Mouse (Mus musculus) monocyte, adult 2 months (primary cell): ENCODE measurements around the gene Tmc5.
A peak's percentile ranks its signal among the peaks of the same experiment; 100 is the strongest.

Source experiments
- DNase-seq, 2 experiments: peaks; one replicate each; pipeline ENCODE4 v3.0.0; 2022; ENCODE audit warnings: low spot score in 2 of 2, low read depth in 1 of 2

The Tmc5 gene

GRCm38 (mm10) chr7:118610721-118611120 lies 13.6 kb downstream of the Tmc5 start:
- DNase-seq: no peak

- no peak for DNase-seq
Measured at GRCm38 (mm10) chr7:118611185-118611749, 14.2 kb downstream of the Tmc5 start.

GRCm38 (mm10) chr7:118611933-118612332 lies 14.8 kb downstream of the Tmc5 start:
- DNase-seq: no peak

GRCm38 (mm10) chr7:118614076-118614475 lies 17.0 kb downstream of the Tmc5 start:
- no peak for DNase-seq

GRCm38 (mm10) chr7:118618104-118618503 lies 21.0 kb downstream of the Tmc5 start:
- no peak for DNase-seq

- no peak for DNase-seq
Measured at GRCm38 (mm10) chr7:118620243-118620906, 23.3 kb downstream of the Tmc5 start.

- no peak for DNase-seq
Measured at GRCm38 (mm10) chr7:118621094-118621493, 24.0 kb downstream of the Tmc5 start.

- DNase-seq: no peak
Measured at GRCm38 (mm10) chr7:118627550-118628298, 30.6 kb downstream of the Tmc5 start.

- DNase-seq: no peak
Measured at GRCm38 (mm10) chr7:118633094-118633493, 36.0 kb downstream of the Tmc5 start.

- DNase-seq: no peak
Measured at GRCm38 (mm10) chr7:118633951-118634350, 36.9 kb downstream of the Tmc5 start.

GRCm38 (mm10) chr7:118637466-118637865 lies 40.4 kb downstream of the Tmc5 start:
- DNase-seq: no peak

- no peak for DNase-seq
Measured at GRCm38 (mm10) chr7:118646237-118646636, 49.1 kb downstream of the Tmc5 start.

- DNase-seq: no peak
Measured at GRCm38 (mm10) chr7:118649328-118649727, 52.2 kb downstream of the Tmc5 start.

GRCm38 (mm10) chr7:118650119-118650518 lies 53.0 kb downstream of the Tmc5 start:
- DNase-seq: no peak

- DNase-seq: no peak
Measured at GRCm38 (mm10) chr7:118650891-118651290, 53.8 kb downstream of the Tmc5 start.

- no peak for DNase-seq
Measured at GRCm38 (mm10) chr7:118652572-118653295, 55.6 kb downstream of the Tmc5 start.

- DNase-seq: no peak
Measured at GRCm38 (mm10) chr7:118656730-118657129, 59.6 kb downstream of the Tmc5 start.

GRCm38 (mm10) chr7:118667773-118668172 lies 70.7 kb downstream of the Tmc5 start:
- no peak for DNase-seq

- no peak for DNase-seq
Measured at GRCm38 (mm10) chr7:118670142-118670541, 73.0 kb downstream of the Tmc5 start.

- DNase-seq: no peak
Measured at GRCm38 (mm10) chr7:118676826-118677225, 79.7 kb downstream of the Tmc5 start.

- peak in 1 of 2 experiments; percentile 34 for DNase-seq
Measured at GRCm38 (mm10) chr7:118688199-118688598, 91.1 kb downstream of the Tmc5 start.

- no peak for DNase-seq
Measured at GRCm38 (mm10) chr7:118689088-118689487, 92.0 kb downstream of the Tmc5 start.
